Mouse (Mus musculus) thymus, postnatal 14 days (tissue): ENCODE measurements at regions not wholly inside any gene's neighbourhood (a gene's known extent, or its start where the extent isn't known, plus 50 kb on each side); places are given as distances from the start of the nearest gene placed in this dataset.

Source experiments
- DNase-seq: peaks from one replicate; pipeline ENCODE4 v3.0.0; 2021

DNA sequence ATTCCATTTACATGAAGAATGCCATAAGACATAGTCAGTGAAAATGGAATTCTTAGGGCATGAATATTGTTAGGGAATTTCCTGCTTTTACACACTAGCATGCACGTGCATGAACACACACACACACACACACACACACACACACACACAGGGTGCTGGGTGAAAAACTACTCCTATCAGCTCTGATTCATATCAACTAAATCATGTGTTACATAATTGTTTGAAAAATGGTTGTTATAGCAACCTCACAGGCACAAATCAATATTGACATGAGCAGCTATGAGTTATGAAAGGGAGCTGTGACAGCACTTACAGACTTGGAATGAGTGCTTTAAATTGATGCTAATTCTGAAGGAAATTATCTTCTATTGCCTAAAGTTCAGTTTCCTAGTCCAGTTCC is 72.8 kb upstream of the Ahr start:
- DNase-seq = no peak

DNA sequence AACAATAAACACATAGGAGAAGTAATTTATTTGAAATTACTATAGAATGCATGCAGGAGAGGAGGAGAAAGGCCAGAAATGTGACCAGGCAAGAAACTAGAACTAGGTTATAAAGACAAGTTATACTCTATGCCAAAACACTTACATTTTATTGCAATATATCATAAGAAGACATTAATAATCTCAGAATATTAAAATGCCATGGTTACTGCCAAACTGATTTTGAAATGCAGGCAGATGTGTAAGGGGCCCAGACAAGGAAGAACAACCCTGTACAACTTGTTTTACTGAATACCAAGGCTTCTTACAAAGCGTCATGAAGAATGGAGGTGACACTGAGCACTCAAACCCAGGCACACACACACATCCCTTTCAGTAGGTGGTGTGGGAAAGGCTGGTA is 68.9 kb upstream of the Ahr start:
- DNase-seq = no peak

DNA sequence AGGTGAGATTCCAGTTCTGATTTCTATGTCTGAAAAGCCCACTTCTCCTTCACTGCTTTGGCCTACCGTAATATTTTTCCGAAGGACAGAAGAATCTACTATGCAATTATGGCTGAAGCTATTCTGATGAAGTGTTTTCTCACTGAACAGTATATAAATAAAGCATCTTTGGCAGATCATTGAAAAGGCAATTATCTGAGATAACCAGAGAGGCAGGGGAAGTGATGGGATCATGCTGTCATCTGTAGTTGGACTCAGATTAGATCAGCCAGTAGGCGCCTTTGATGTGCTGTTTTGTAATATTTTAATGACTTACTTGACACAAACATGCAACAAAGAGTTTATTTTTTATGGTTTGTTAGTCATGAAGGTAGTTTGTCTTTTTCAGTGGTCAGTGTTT is 67.8 kb upstream of the Ahr start:
- DNase-seq = no peak

DNA sequence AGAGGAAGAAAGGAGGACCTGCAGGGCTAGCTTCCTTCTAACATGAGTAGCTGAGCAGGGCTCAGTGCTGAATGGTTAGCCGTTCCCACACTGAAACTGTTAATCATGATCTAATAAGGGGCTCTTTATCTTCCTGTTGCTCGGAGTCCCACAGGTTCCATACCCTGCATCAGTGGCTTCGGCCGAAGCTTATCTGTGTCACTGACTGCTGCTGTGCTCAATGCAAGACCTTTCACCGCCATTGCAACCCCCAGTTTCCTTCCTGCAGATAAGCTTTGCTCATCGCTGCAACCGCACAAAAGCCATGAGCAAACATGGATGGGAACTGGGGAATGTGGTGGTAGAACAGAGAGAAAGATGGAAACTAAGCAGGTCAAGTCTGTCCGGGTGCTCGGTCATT is 63.5 kb upstream of the Ahr start:
- no peak for DNase-seq

DNA sequence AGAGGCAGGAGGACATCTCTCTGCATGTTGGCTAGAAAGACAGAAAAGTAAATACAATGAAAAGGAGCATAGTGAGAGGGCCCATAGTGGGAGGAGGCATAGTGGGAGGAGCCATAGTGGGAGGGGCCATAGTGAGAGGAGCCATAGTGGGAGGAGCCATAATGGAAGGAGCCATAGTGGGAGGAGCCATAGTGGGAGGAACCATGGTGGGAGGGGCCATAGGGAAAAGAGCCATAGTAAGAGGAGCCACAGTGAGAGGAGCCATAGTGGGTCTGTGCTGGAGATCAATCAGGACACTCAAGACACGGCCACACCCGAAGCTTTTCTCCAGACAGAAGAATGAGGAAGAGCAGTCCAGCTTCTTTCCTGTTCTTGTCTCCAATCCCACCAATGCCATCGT is 58.0 kb upstream of the Ahr start:
- DNase-seq = no peak
